ENCODE assay signal across 26 mouse cellular contexts in the genomic region with DNA sequence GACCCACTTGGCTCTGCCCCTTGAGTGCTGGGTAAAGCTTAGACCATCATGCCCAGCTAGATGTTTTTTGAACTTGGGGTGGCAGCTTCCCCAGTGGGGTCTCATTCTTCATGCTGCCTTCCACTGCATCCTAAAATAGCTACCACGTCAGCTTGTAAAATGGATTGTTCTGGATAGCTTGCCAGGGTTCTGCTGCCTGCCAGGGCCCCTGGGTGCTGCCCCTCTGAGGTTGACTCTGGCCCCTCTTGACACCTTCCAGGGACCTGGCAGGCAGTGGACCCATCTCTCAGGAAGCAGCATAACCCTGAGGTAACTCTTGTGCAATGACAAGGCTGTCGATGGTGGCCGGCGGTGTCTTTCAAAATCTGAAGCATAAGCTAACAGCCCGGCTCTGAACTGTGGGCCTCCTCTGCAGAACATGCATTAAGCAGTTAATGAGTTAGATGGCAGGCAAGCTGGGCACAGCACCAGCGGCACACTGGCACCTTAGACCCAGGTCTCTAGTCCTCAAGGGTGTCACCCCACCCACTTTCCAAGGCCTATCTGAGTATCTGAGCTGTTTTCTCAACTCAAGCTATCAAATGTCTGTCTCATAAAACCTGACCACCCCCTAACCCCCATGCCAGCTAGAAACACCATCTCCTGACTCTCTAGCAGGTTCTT. TPM values are rescaled to one million over a fixed set of nuclear protein-coding genes. Genes with fewer than 3 reads are reported as not detected.
DNase-seq lines count a peak whose midpoint lies in the region; ATAC-seq and TF ChIP-seq lines count a peak whose summit lies in the region.
"Had no signal": no experiment of that assay in that cellular context is flagged by ENCODE, and none has a peak within 500 bp of the region (broad histone marks: within the 10 kb centered on the region; RNA-seq: fewer than 3 reads in every experiment).

No protein-coding gene starts in this region.

- H3K27me3 ChIP-seq in heart, postnatal 0 days (ENCODE audit: control insufficient read depth, insufficient read depth, low read length), result no peaks in the 10 kb centered on the region
- no peaks in the 10 kb centered on the region for H3K27me3 ChIP-seq in heart, embryonic 12.5 days (replicated peaks)
- no peaks in the 10 kb centered on the region for H3K27me3 ChIP-seq in liver, postnatal 0 days (ENCODE audit: insufficient read depth, low read length)
- H3K27me3 ChIP-seq: embryonic facial prominence, embryonic 15.5 days had no signal

- no peak for TF ChIP-seq CTCF in heart, postnatal 0 days (IDR thresholded peaks at IDR 0.05; ENCODE audit: low read depth)
- no peak for TF ChIP-seq CTCF in liver, postnatal 0 days (IDR thresholded peaks at IDR 0.05; ENCODE audit: low read depth)

- peaks cover 53% of the 10 kb centered on the region for H3K36me3 ChIP-seq in heart, postnatal 0 days (replicated peaks; ENCODE audit: control insufficient read depth, insufficient read depth, low read length)
- H3K36me3 ChIP-seq in heart, embryonic 12.5 days, result peaks cover 80% of the 10 kb centered on the region
- H3K36me3 ChIP-seq in liver, postnatal 0 days (replicated peaks; ENCODE audit: insufficient read depth, low read length), result peaks cover 82% of the 10 kb centered on the region
- H3K36me3 ChIP-seq: neural tube, embryonic 15.5 days had no signal

- H3K9ac ChIP-seq in heart, postnatal 0 days (replicated peaks; ENCODE audit: low read depth, low read length), result no peak overlapping the region
- H3K9ac ChIP-seq in heart, embryonic 12.5 days, result no peak overlapping the region
- H3K9ac ChIP-seq in liver, postnatal 0 days (replicated peaks), result no peak overlapping the region
- H3K9ac ChIP-seq: embryonic facial prominence, embryonic 15.5 days; neural tube, embryonic 15.5 days had no signal

- no peak for TF ChIP-seq EP300 in heart, postnatal 0 days (IDR thresholded peaks at IDR 0.05; ENCODE audit: low read depth)
- no peak for TF ChIP-seq EP300 in liver, postnatal 0 days (IDR thresholded peaks at IDR 0.05; ENCODE audit: low read depth)

- DNase-seq in heart, adult 11 months, result peak; percentile 89
- no peak for DNase-seq in heart, postnatal 36 days
- no peak for DNase-seq in heart, postnatal 0 days (ENCODE audit: low spot score)
- DNase-seq in liver, postnatal 0 days, result no peak
- no peak for DNase-seq in kidney, adult 18-20 months
- DNase-seq in B cell, adult 2 months, result no peak
- DNase-seq: adrenal gland, postnatal 25 days; cerebellum, adult 11 months; cerebellum, adult 9-11 months; kidney, adult 2 months; layer of hippocampus, adult 9-11 months had no signal

- H3K9me3 ChIP-seq in heart, postnatal 0 days (replicated peaks; ENCODE audit: control insufficient read depth, low read length), result no peaks in the 10 kb centered on the region
- H3K9me3 ChIP-seq in heart, embryonic 12.5 days (replicated peaks), result no peaks in the 10 kb centered on the region
- H3K9me3 ChIP-seq in liver, postnatal 0 days (ENCODE audit: low read length), result no peaks in the 10 kb centered on the region
- H3K9me3 ChIP-seq: embryonic facial prominence, embryonic 15.5 days; midbrain, embryonic 10.5 days; neural tube, embryonic 15.5 days had no signal

- peaks cover 36% of the 10 kb centered on the region for H3K4me1 ChIP-seq in heart, postnatal 0 days (ENCODE audit: control insufficient read depth, insufficient read depth)
- H3K4me1 ChIP-seq in heart, embryonic 12.5 days (replicated peaks), result peaks cover 45% of the 10 kb centered on the region
- H3K4me1 ChIP-seq in liver, postnatal 0 days (ENCODE audit: insufficient read depth), result peaks cover 19% of the 10 kb centered on the region

- H3K4me3 ChIP-seq in heart, postnatal 0 days (ENCODE audit: low read depth, low read length), result no peak overlapping the region
- no peak overlapping the region for H3K4me3 ChIP-seq in heart, embryonic 12.5 days
- no peak overlapping the region for H3K4me3 ChIP-seq in liver, postnatal 0 days (ENCODE audit: low read depth, low read length)
- H3K4me3 ChIP-seq: embryonic facial prominence, embryonic 15.5 days; left cerebral cortex, adult 2 months; midbrain, embryonic 10.5 days; neural tube, embryonic 15.5 days had no signal

- 65% methylated on average over 6 of the region's 6 CpGs for WGBS in heart, postnatal 0 days
- WGBS in heart, embryonic 12.5 days, result 88% methylated on average over 6 of the region's 6 CpGs
- 64% methylated on average over 6 of the region's 6 CpGs for WGBS in liver, postnatal 0 days (ENCODE audit: insufficient replicate concordance)

- ATAC-seq in heart, postnatal 0 days (ENCODE audit: insufficient read depth, low read depth), result no peak
- ATAC-seq in heart, embryonic 12.5 days (ENCODE audit: insufficient number of reproducible peaks, low FRiP score), result no peak
- ATAC-seq in granulocyte monocyte progenitor cell, adult 5-6 weeks (replicated peaks; ENCODE audit: poor library complexity, severe bottlenecking), result peak; percentile 21; the same call in 1 of the 2 replicates
- ATAC-seq in liver, postnatal 0 days, result no peak
- ATAC-seq: forebrain, embryonic 14.5 days had no signal

- intact Hi-C loops in heart, postnatal 36 days (cut with DNase I), result no loop called here

- H3K27ac ChIP-seq in heart, postnatal 0 days (ENCODE audit: low read depth), result peak overlapping the region; percentile 64
- H3K27ac ChIP-seq in heart, embryonic 12.5 days (ENCODE audit: poor library complexity, severe bottlenecking), result no peak overlapping the region
- peak overlapping the region; percentile 58; the same call in 1 of the 2 replicates for H3K27ac ChIP-seq in liver, postnatal 0 days (ENCODE audit: low read depth)
- H3K27ac ChIP-seq: embryonic facial prominence, embryonic 15.5 days; kidney, postnatal 0 days; left cerebral cortex, adult 2 months; macrophage; midbrain, embryonic 10.5 days; neural tube, embryonic 15.5 days had no signal

- H3K4me2 ChIP-seq in heart, postnatal 0 days (ENCODE audit: low read depth, low read length), result no peak overlapping the region
- no peak overlapping the region for H3K4me2 ChIP-seq in heart, embryonic 12.5 days
- H3K4me2 ChIP-seq in liver, postnatal 0 days (ENCODE audit: low read depth, low read length), result no peak overlapping the region
- H3K4me2 ChIP-seq: embryonic facial prominence, embryonic 15.5 days; neural tube, embryonic 15.5 days had no signal

RNA-seq across cellular contexts. Expression of a gene that starts 5.4 kb away (rescaled TPM):
- total RNA-seq in heart, postnatal 36 days (2021), result 1 to 10 TPM in 1 of 2 experiments, not detected in 1; 1.1 TPM
- 2.6 TPM in 1 of 2 replicates, not detected in the other for total RNA-seq in heart, postnatal 0 days (2014; rRNA removed; ENCODE audit: low replicate concordance)
- polyA plus RNA-seq in heart, postnatal 0 days (2015; fragmentation: Nextera tagmentation; extraction: Ambion mirVana), result 0.52 and 0.68 TPM in 2 replicates
- 0.78 and 0.82 TPM in 2 replicates for polyA plus RNA-seq in heart, embryonic 12.5 days (2016; fragmentation: Nextera tagmentation; extraction: Ambion mirVana)
- 0.53 and 0.99 TPM in 2 replicates for total RNA-seq in granulocyte monocyte progenitor cell, adult 5-6 weeks (2014; fragmentation: Nextera tagmentation)
- total RNA-seq in granulocyte monocyte progenitor cell, adult 5-6 weeks (2017), result 0.30 TPM in 1 of 2 replicates, not detected in the other
- polyA plus RNA-seq in liver, postnatal 0 days (2015; fragmentation: Nextera tagmentation; extraction: Ambion mirVana), result 0.33 and 0.48 TPM in 2 replicates
- total RNA-seq: midbrain, postnatal 0 days had no signal
- polyA plus RNA-seq: large intestine, adult 2 months had no signal

RNA-seq across cellular contexts. Expression of a gene that starts 5.4 kb away (rescaled TPM):
- 100 to 1,000 TPM; 109 to 119 TPM for total RNA-seq in heart, postnatal 36 days (2021)
- total RNA-seq in heart, postnatal 0 days (2014; rRNA removed; ENCODE audit: low replicate concordance), result 151 TPM in 2 replicates
- polyA plus RNA-seq in heart, postnatal 0 days (2015; fragmentation: Nextera tagmentation; extraction: Ambion mirVana), result 95.2 and 105 TPM in 2 replicates
- 68.9 and 69.3 TPM in 2 replicates for polyA plus RNA-seq in heart, embryonic 12.5 days (2016; fragmentation: Nextera tagmentation; extraction: Ambion mirVana)
- total RNA-seq in granulocyte monocyte progenitor cell, adult 5-6 weeks (2014; fragmentation: Nextera tagmentation), result 225 and 281 TPM in 2 replicates
- total RNA-seq in granulocyte monocyte progenitor cell, adult 5-6 weeks (2017), result 152 and 176 TPM in 2 replicates
- polyA plus RNA-seq in liver, postnatal 0 days (2015; fragmentation: Nextera tagmentation; extraction: Ambion mirVana), result 60.6 and 62.2 TPM in 2 replicates

RNA-seq across cellular contexts. Expression of a gene that starts 10.9 kb away (rescaled TPM):
- 1 to 10 TPM; 3.1 TPM for total RNA-seq in heart, postnatal 36 days (2021)
- 14.5 and 17.6 TPM in 2 replicates for total RNA-seq in heart, postnatal 0 days (2014; rRNA removed; ENCODE audit: low replicate concordance)
- polyA plus RNA-seq in heart, postnatal 0 days (2015; fragmentation: Nextera tagmentation; extraction: Ambion mirVana), result 13.1 and 16.5 TPM in 2 replicates
- 10.5 and 13.5 TPM in 2 replicates for polyA plus RNA-seq in heart, embryonic 12.5 days (2016; fragmentation: Nextera tagmentation; extraction: Ambion mirVana)
- total RNA-seq in granulocyte monocyte progenitor cell, adult 5-6 weeks (2014; fragmentation: Nextera tagmentation), result 7.5 and 9.0 TPM in 2 replicates
- 1.4 and 1.9 TPM in 2 replicates for total RNA-seq in granulocyte monocyte progenitor cell, adult 5-6 weeks (2017)
- 32.9 and 34.4 TPM in 2 replicates for polyA plus RNA-seq in liver, postnatal 0 days (2015; fragmentation: Nextera tagmentation; extraction: Ambion mirVana)

RNA-seq across cellular contexts. Expression of a gene that starts 11.1 kb away (rescaled TPM):
- total RNA-seq in heart, postnatal 36 days (2021), result 1 to 10 TPM; 2.0 to 3.0 TPM
- 103 and 117 TPM in 2 replicates for total RNA-seq in heart, postnatal 0 days (2014; rRNA removed; ENCODE audit: low replicate concordance)
- polyA plus RNA-seq in heart, postnatal 0 days (2015; fragmentation: Nextera tagmentation; extraction: Ambion mirVana), result 41.4 and 44.0 TPM in 2 replicates
- 101 and 105 TPM in 2 replicates for polyA plus RNA-seq in heart, embryonic 12.5 days (2016; fragmentation: Nextera tagmentation; extraction: Ambion mirVana)
- total RNA-seq in granulocyte monocyte progenitor cell, adult 5-6 weeks (2014; fragmentation: Nextera tagmentation), result 198 and 208 TPM in 2 replicates
- 90.8 and 105 TPM in 2 replicates for total RNA-seq in granulocyte monocyte progenitor cell, adult 5-6 weeks (2017)
- polyA plus RNA-seq in liver, postnatal 0 days (2015; fragmentation: Nextera tagmentation; extraction: Ambion mirVana), result 96.8 and 101 TPM in 2 replicates

RNA-seq across cellular contexts. Expression of a gene that starts 17.4 kb away (rescaled TPM):
- not detected for total RNA-seq in heart, postnatal 36 days (2021)
- total RNA-seq in heart, postnatal 0 days (2014; rRNA removed; ENCODE audit: low replicate concordance), result not detected in 2 replicates
- not detected in 2 replicates for polyA plus RNA-seq in heart, postnatal 0 days (2015; fragmentation: Nextera tagmentation; extraction: Ambion mirVana)
- polyA plus RNA-seq in heart, embryonic 12.5 days (2016; fragmentation: Nextera tagmentation; extraction: Ambion mirVana), result 0.71 and 1.7 TPM in 2 replicates
- total RNA-seq in granulocyte monocyte progenitor cell, adult 5-6 weeks (2014; fragmentation: Nextera tagmentation), result not detected in 2 replicates
- total RNA-seq in granulocyte monocyte progenitor cell, adult 5-6 weeks (2017), result not detected in 2 replicates
- 32.7 and 33.8 TPM in 2 replicates for polyA plus RNA-seq in liver, postnatal 0 days (2015; fragmentation: Nextera tagmentation; extraction: Ambion mirVana)
- total RNA-seq: adrenal gland, postnatal 25 days; gastrocnemius, adult 8-10 months; heart, adult 8-10 months; left cerebral cortex, adult 2 months; left cerebral cortex, postnatal 36 days; midbrain, postnatal 0 days had no signal
- polyA plus RNA-seq: forebrain, embryonic 14.5 days; hindbrain, embryonic 11.5 days; kidney, postnatal 0 days; macrophage; midbrain, postnatal 0 days; neural tube, embryonic 15.5 days had no signal
